Mouse (Mus musculus): ENCODE measurements around the gene Foxp4. TPM values are rescaled to one million over a fixed set of nuclear protein-coding genes. Genes with fewer than 3 reads are reported as not detected.

The Foxp4 gene
- polyA plus RNA-seq, 1 experiment = 32.4 TPM

DNA sequence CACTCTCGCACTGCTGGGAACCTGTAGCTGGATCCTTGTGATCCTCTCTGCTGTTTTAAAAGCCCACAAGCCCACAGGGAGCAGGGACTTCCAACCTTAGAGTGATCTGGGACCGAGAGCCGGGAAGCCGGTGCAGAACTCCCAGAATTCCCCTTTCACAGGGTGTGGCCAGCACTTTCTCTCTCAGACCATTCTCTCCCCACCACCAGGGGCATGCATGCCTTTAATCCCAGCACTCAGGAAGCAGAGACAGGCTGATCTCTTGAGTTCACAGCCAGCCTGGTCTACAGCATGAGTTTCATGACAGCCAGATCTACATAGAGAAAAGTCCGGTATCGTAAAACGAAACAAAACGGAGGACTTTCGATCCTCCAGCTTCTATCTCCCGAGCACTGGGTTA, 54.6 kb downstream of the Foxp4 start:
- no peak overlapping the region for H3K4me3 ChIP-seq (ENCODE audit: insufficient read depth, poor library complexity, severe bottlenecking)
- no peaks in the 10 kb centered on the region for H3K79me3 ChIP-seq (ENCODE audit: low read depth)
- peaks cover 29% of the 10 kb centered on the region for H3K36me3 ChIP-seq (ENCODE audit: control insufficient read depth, insufficient read depth)
- no peaks in the 10 kb centered on the region for H3K79me2 ChIP-seq (ENCODE audit: control insufficient read depth, insufficient read depth)
- H3K27me3 ChIP-seq (ENCODE audit: control insufficient read depth, insufficient read depth, insufficient read length) = no peaks in the 10 kb centered on the region
- H3ac ChIP-seq (ENCODE audit: control insufficient read depth, insufficient read length, low read depth) = no peak overlapping the region
- TF ChIP-seq MYOG (IDR thresholded peaks at IDR 0.05; ENCODE audit: control insufficient read depth, extremely low read depth, insufficient read length) (no peak), CTCF (IDR thresholded peaks at IDR 0.05; ENCODE audit: control insufficient read depth, insufficient read depth, insufficient read length) (no peak)

DNA sequence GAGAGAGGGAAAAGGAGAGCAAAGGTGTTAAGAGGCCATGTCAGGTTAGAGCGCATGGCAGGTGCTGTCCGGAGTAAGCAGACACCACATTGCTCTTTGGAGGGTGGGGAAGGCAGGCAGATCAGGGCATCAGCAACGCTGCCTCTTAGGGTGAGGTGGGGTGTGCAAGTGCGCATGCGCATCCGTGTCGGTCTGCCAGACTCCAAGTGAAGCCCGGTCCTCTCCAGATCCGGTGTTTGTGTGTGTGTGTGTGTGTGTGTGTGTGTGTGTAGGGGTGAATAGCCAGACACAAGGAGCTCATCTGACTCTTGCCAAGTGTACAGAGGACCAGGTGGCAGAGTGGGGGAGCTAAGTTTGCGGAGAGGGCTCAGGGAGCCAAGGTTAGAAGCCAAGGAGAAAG, 58.4 kb downstream of the Foxp4 start:
- Histone ChIP-seq H3K4me3 (ENCODE audit: insufficient read depth, poor library complexity, severe bottlenecking) (no peak overlapping the region), H3K79me2 (ENCODE audit: control insufficient read depth, insufficient read depth) (no peaks in the 10 kb centered on the region), H3K36me3 (ENCODE audit: control insufficient read depth, insufficient read depth) (peaks cover 13% of the 10 kb centered on the region), H3K79me3 (ENCODE audit: low read depth) (no peaks in the 10 kb centered on the region), H3K27me3 (ENCODE audit: control insufficient read depth, insufficient read depth, insufficient read length) (peaks cover 3% of the 10 kb centered on the region), H3ac (ENCODE audit: control insufficient read depth, insufficient read length, low read depth) (no peak overlapping the region)
- TF ChIP-seq USF1 (IDR thresholded peaks at IDR 0.05; ENCODE audit: low read depth) (no peak), FOSL1 (IDR thresholded peaks at IDR 0.05; ENCODE audit: insufficient read depth, low read length, poor library complexity, severe bottlenecking) (no peak)

DNA sequence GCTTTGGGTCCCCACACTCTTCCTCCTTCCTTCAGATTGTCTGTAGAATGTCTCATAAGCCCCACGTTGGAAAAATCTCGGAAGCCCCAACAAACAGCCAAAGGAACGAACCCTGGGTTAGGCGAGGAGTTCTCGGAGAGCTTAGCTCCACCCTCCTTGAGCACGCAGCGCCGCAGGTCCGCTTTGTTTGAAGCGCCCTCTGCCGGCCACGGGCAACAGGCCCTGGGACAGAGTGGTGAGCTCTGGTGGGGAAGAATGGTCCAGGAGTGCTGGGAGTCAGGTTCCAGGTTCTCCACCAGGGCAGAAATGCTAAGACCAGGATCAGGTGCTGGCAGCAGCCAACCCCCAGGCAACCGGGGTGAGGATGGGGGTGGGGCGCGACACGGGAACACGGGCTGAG, 59.9 kb downstream of the Foxp4 start:
- Histone ChIP-seq H3K4me3 (ENCODE audit: insufficient read depth, poor library complexity, severe bottlenecking) (no peak overlapping the region), H3K36me3 (ENCODE audit: control insufficient read depth, insufficient read depth) (peaks cover under 1% of the 10 kb centered on the region), H3ac (ENCODE audit: control insufficient read depth, insufficient read length, low read depth) (no peak overlapping the region), H3K79me2 (ENCODE audit: control insufficient read depth, insufficient read depth) (no peaks in the 10 kb centered on the region), H3K79me3 (ENCODE audit: low read depth) (no peaks in the 10 kb centered on the region), H3K27me3 (ENCODE audit: control insufficient read depth, insufficient read depth, insufficient read length) (peaks cover 3% of the 10 kb centered on the region)
- TF ChIP-seq CTCF (IDR thresholded peaks at IDR 0.05; ENCODE audit: control insufficient read depth, insufficient read depth, insufficient read length) (peak; percentile 88), MAX (IDR thresholded peaks at IDR 0.05) (peak; percentile 24), MYOD1 (IDR thresholded peaks at IDR 0.05; ENCODE audit: control insufficient read depth, insufficient read length, low read depth) (no peak)

DNA sequence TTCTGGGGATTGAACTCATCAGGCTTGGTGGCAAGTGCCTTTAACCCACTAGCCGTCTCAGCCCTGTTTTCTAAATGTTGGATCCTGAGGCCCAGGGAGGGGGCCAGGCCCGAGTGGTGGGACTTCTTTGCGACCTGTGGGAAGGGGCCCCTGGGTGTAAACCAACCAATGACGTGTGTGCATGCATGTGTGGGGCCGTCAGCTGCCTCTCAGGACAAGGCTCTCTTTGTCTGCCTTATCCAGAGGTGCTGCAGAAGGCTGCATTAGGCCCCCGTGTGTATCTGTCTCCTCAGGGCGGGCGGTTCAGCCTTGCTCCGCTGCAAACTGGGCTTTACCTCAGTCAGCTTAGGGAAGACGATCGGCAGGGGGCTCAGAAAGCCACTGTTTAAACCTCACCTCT, 61.0 kb downstream of the Foxp4 start:
- Histone ChIP-seq H3K79me2 (ENCODE audit: control insufficient read depth, insufficient read depth) (no peaks in the 10 kb centered on the region), H3K27me3 (ENCODE audit: control insufficient read depth, insufficient read depth, insufficient read length) (peaks cover 6% of the 10 kb centered on the region), H3K36me3 (ENCODE audit: control insufficient read depth, insufficient read depth) (no peaks in the 10 kb centered on the region), H3K79me3 (ENCODE audit: low read depth) (no peaks in the 10 kb centered on the region), H3K4me3 (ENCODE audit: insufficient read depth, poor library complexity, severe bottlenecking) (no peak overlapping the region), H3ac (ENCODE audit: control insufficient read depth, insufficient read length, low read depth) (no peak overlapping the region)
- TF ChIP-seq MYOG (IDR thresholded peaks at IDR 0.05; ENCODE audit: control insufficient read depth, extremely low read depth, insufficient read length) = no peak
- no peak for TF ChIP-seq FOSL1 (IDR thresholded peaks at IDR 0.05; ENCODE audit: insufficient read depth, low read length, poor library complexity, severe bottlenecking)
- TF ChIP-seq MAX (IDR thresholded peaks at IDR 0.05) = no peak
- TF ChIP-seq CEBPB (IDR thresholded peaks at IDR 0.05; ENCODE audit: low read depth) = no peak
- TF ChIP-seq MYOD1 (IDR thresholded peaks at IDR 0.05; ENCODE audit: control insufficient read depth, insufficient read length, low read depth) = no peak
- TF ChIP-seq USF1 (IDR thresholded peaks at IDR 0.05; ENCODE audit: low read depth) = no peak
- no peak for TF ChIP-seq CTCF (IDR thresholded peaks at IDR 0.05; ENCODE audit: control insufficient read depth, insufficient read depth, insufficient read length)

DNA sequence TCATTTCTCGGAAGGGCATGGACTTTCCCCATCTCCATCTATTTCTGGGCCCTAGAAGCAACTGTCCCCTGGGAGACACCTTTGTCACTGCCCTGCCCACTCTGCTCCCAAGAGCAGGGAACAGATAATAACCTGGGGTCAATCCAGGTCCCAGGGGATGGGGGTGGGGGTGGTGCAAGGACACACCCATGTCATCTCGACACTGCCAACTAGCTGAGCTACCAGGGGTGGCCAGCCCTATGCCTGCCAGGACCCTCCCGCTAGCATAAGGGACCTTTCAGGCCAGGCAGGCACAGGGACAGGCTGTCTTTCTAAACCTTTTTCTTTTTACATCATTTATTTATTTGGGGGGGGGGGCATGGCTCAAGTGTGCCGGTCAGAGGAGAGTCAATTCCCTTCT, 61.4 kb downstream of the Foxp4 start:
- Histone ChIP-seq H3K27me3 (ENCODE audit: control insufficient read depth, insufficient read depth, insufficient read length) (peaks cover 6% of the 10 kb centered on the region), H3K36me3 (ENCODE audit: control insufficient read depth, insufficient read depth) (no peaks in the 10 kb centered on the region), H3ac (ENCODE audit: control insufficient read depth, insufficient read length, low read depth) (no peak overlapping the region), H3K79me3 (ENCODE audit: low read depth) (no peaks in the 10 kb centered on the region), H3K79me2 (ENCODE audit: control insufficient read depth, insufficient read depth) (no peaks in the 10 kb centered on the region), H3K4me3 (ENCODE audit: insufficient read depth, poor library complexity, severe bottlenecking) (no peak overlapping the region)
- no peak for TF ChIP-seq CTCF (IDR thresholded peaks at IDR 0.05; ENCODE audit: control insufficient read depth, insufficient read depth, insufficient read length)
- no peak for TF ChIP-seq MYOG (IDR thresholded peaks at IDR 0.05; ENCODE audit: control insufficient read depth, extremely low read depth, insufficient read length)
- TF ChIP-seq MAX (IDR thresholded peaks at IDR 0.05) = no peak

DNA sequence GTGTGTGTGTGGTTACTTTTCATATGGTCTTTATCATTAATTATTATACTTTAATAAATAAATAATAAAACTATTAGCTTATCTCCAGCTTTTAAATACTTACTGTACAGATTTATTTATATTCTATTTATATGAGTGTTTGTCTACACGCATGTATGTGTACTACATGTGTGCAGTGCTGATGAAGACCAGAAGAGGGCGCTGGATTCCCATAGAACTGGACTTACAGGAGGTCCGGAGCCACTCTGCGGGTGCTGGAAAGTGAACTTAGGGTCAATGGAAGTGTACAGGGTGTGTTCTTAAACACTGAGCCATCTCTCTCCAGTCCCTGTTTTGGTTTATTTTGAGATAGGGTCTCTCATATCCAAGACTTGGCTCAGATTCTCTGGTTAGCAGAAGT, 68.9 kb downstream of the Foxp4 start:
- Histone ChIP-seq H3K4me3 (ENCODE audit: insufficient read depth, poor library complexity, severe bottlenecking) (no peak overlapping the region), H3K27me3 (ENCODE audit: control insufficient read depth, insufficient read depth, insufficient read length) (peaks cover 10% of the 10 kb centered on the region), H3K79me2 (ENCODE audit: control insufficient read depth, insufficient read depth) (no peaks in the 10 kb centered on the region), H3ac (ENCODE audit: control insufficient read depth, insufficient read length, low read depth) (no peak overlapping the region), H3K36me3 (ENCODE audit: control insufficient read depth, insufficient read depth) (no peaks in the 10 kb centered on the region), H3K79me3 (ENCODE audit: low read depth) (no peaks in the 10 kb centered on the region)
- no peak for TF ChIP-seq MYOG (IDR thresholded peaks at IDR 0.05; ENCODE audit: control insufficient read depth, extremely low read depth, insufficient read length)
- TF ChIP-seq CEBPB (IDR thresholded peaks at IDR 0.05; ENCODE audit: low read depth) = no peak
- no peak for TF ChIP-seq MAX (IDR thresholded peaks at IDR 0.05)
- no peak for TF ChIP-seq USF1 (IDR thresholded peaks at IDR 0.05; ENCODE audit: low read depth)
- TF ChIP-seq CTCF (IDR thresholded peaks at IDR 0.05; ENCODE audit: control insufficient read depth, insufficient read depth, insufficient read length) = no peak
- TF ChIP-seq FOSL1 (IDR thresholded peaks at IDR 0.05; ENCODE audit: insufficient read depth, low read length, poor library complexity, severe bottlenecking) = no peak

DNA sequence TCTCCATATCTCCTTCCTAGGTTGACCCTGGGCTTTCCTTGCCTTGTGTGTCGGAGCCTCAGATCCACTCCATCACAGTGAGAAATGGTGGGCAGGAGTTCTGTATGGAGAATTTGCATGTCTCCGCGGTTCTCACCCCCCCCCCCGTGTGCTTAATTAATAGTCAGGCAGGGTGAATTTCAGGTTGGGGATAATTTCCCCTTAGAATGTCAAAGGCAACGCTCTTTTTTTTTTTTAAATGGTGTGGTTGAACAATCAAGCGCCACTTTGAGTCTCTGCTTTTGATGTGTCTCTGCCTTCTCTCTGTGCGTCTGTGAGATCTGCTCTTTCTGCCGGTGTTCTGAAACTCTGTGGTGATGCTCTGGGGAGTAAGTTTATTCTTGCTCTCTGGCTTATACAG, 69.5 kb downstream of the Foxp4 start:
- Histone ChIP-seq H3K4me3 (ENCODE audit: insufficient read depth, poor library complexity, severe bottlenecking) (no peak overlapping the region), H3K36me3 (ENCODE audit: control insufficient read depth, insufficient read depth) (no peaks in the 10 kb centered on the region), H3K27me3 (ENCODE audit: control insufficient read depth, insufficient read depth, insufficient read length) (peaks cover 10% of the 10 kb centered on the region), H3ac (ENCODE audit: control insufficient read depth, insufficient read length, low read depth) (no peak overlapping the region), H3K79me3 (ENCODE audit: low read depth) (no peaks in the 10 kb centered on the region), H3K79me2 (ENCODE audit: control insufficient read depth, insufficient read depth) (no peaks in the 10 kb centered on the region)
- TF ChIP-seq MYOG (IDR thresholded peaks at IDR 0.05; ENCODE audit: control insufficient read depth, extremely low read depth, insufficient read length) = no peak
- TF ChIP-seq MYOD1 (IDR thresholded peaks at IDR 0.05; ENCODE audit: control insufficient read depth, insufficient read length, low read depth) = no peak
- TF ChIP-seq MAX (IDR thresholded peaks at IDR 0.05) = no peak
- TF ChIP-seq USF1 (IDR thresholded peaks at IDR 0.05; ENCODE audit: low read depth) = no peak
- no peak for TF ChIP-seq FOSL1 (IDR thresholded peaks at IDR 0.05; ENCODE audit: insufficient read depth, low read length, poor library complexity, severe bottlenecking)
- no peak for TF ChIP-seq CEBPB (IDR thresholded peaks at IDR 0.05; ENCODE audit: low read depth)
- no peak for TF ChIP-seq CTCF (IDR thresholded peaks at IDR 0.05; ENCODE audit: control insufficient read depth, insufficient read depth, insufficient read length)

Data from C2C12 (cell line).